Mouse (Mus musculus) C2C12 (cell line): ENCODE measurements around the gene Ptpn13.

Experiments
- CTCF ChIP-seq: IDR thresholded peaks from one replicate; pipeline ENCODE4 v1.5.1; 2011; ENCODE audit not compliant: control insufficient read depth, insufficient read depth, insufficient read length
- MAX ChIP-seq: IDR thresholded peaks from one replicate; pipeline ENCODE4 v1.6.1; 2011; ENCODE audit warnings: mild to moderate bottlenecking, control low read depth
- MYOD1 ChIP-seq: IDR thresholded peaks from one replicate; pipeline ENCODE4 v1.6.1; 2011; ENCODE audit warnings: low read depth; ENCODE audit not compliant: control insufficient read depth, insufficient read length
- USF1 ChIP-seq: IDR thresholded peaks from one replicate; pipeline ENCODE4 v1.6.1; 2011; ENCODE audit warnings: low read depth, mild to moderate bottlenecking, control low read depth, moderate library complexity

DNA sequence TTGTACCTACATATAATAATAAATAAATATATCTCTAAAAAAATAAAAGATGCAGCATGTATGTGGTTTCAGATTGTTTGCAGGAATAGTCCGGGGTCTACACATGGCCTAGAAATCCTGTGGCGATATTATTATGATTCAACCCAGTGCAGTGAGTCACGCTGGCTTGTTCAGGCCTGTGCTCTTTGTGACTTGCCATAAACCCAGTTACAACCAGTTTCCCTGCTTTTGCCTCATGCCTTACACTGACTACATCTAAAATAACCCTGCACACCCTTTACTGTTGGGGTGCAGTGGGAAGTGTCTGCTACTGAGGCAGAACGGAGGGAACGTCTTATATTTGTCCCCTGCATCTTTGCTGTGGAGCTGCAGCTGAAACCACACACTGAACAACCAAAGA lies 29.3 kb upstream of the Ptpn13 start:
- TF ChIP-seq CTCF (no peak), USF1 (no peak), MAX (no peak), MYOD1 (no peak)
